Mouse (Mus musculus): ENCODE measurements around the gene Kat2a.

GRCm38 (mm10) chr11:100747114-100747513 lies 34.8 kb upstream of the Kat2a start:
- TF ChIP-seq CTCF (IDR thresholded peaks at IDR 0.05; ENCODE audit: low read depth) (no peak), EP300 (IDR thresholded peaks at IDR 0.05; ENCODE audit: low read depth) (no peak)

All from liver, embryonic 14.5 days (tissue).